ENCODE assay signal across 14 mouse cellular contexts in genomic region chr12:104422615-104423392, GRCm38 (mm10). TPM values are rescaled to one million over a fixed set of nuclear protein-coding genes. Genes with fewer than 3 reads are reported as not detected.
A peak's percentile ranks its signal among the peaks of the same experiment; 100 is the strongest.
DNase-seq lines count a peak whose midpoint lies in the region; ATAC-seq and TF ChIP-seq lines count a peak whose summit lies in the region.
"Had no signal": no experiment of that assay in that cellular context is flagged by ENCODE, and none has a peak within 500 bp of the region (broad histone marks: within the 10 kb centered on the region; RNA-seq: fewer than 3 reads in every experiment).

No protein-coding gene starts in this region.

- no peak for TF ChIP-seq POLR2A in limb, embryonic 14.5 days (IDR thresholded peaks at IDR 0.05; ENCODE audit: borderline replicate concordance, extremely low read depth, insufficient read depth, insufficient read length)

- ATAC-seq in lung, postnatal 0 days: peak; percentile 57
- ATAC-seq in hematopoietic stem cell, adult 5-6 weeks (replicated peaks in 1 of 2; ENCODE audit: insufficient read depth in 1 of 2, low FRiP score in 2 of 2, low TSS enrichment in 1 of 2, low read depth in 1 of 2, poor library complexity in 2 of 2, severe bottlenecking in 2 of 2): peak; percentile 63 to 65
- peak; percentile 61 for ATAC-seq in limb, embryonic 14.5 days (ENCODE audit: low FRiP score, low read depth)
- ATAC-seq in forebrain, embryonic 16.5 days: no peak
- ATAC-seq: liver, postnatal 0 days had no signal

- no peak overlapping the region for H3K4me2 ChIP-seq in lung, postnatal 0 days (replicated peaks; ENCODE audit: low read depth, low read length)
- no peak overlapping the region for H3K4me2 ChIP-seq in limb, embryonic 14.5 days (replicated peaks; ENCODE audit: low read depth, low read length, severe bottlenecking)
- no peak overlapping the region for H3K4me2 ChIP-seq in forebrain, embryonic 16.5 days (ENCODE audit: low read length)

- no peaks in the 10 kb centered on the region for H3K9me3 ChIP-seq in lung, postnatal 0 days (ENCODE audit: low read length)
- no peaks in the 10 kb centered on the region for H3K9me3 ChIP-seq in limb, embryonic 14.5 days (ENCODE audit: control insufficient read depth, low read length)
- no peaks in the 10 kb centered on the region for H3K9me3 ChIP-seq in forebrain, embryonic 16.5 days (ENCODE audit: control insufficient read depth, low read length)

- no peaks in the 10 kb centered on the region for H3K36me3 ChIP-seq in lung, postnatal 0 days (ENCODE audit: insufficient read depth, low read length)
- no peaks in the 10 kb centered on the region for H3K36me3 ChIP-seq in limb, embryonic 14.5 days (ENCODE audit: control insufficient read depth, insufficient read depth, low read length)
- no peaks in the 10 kb centered on the region for H3K36me3 ChIP-seq in forebrain, embryonic 16.5 days (ENCODE audit: control insufficient read depth, insufficient read depth)

- H3K27ac ChIP-seq in lung, postnatal 0 days (ENCODE audit: low read length): no peak overlapping the region
- 0 out of 2 replicates have a peak overlapping the region, but pooled peaks have one; percentile 2 for H3K27ac ChIP-seq in limb, embryonic 14.5 days (replicated peaks; ENCODE audit: low read depth, low read length)
- no peak overlapping the region for H3K27ac ChIP-seq in forebrain, embryonic 16.5 days (ENCODE audit: low read length)
- H3K27ac ChIP-seq: heart, adult 2 months had no signal

- H3K4me1 ChIP-seq in lung, postnatal 0 days (ENCODE audit: insufficient read depth, low read depth, low read length): no peaks in the 10 kb centered on the region
- H3K4me1 ChIP-seq in limb, embryonic 14.5 days (ENCODE audit: control insufficient read depth, insufficient read depth, low read length): peaks cover 11% of the 10 kb centered on the region
- peaks cover 8% of the 10 kb centered on the region; the same call in 1 of the 2 replicates for H3K4me1 ChIP-seq in forebrain, embryonic 16.5 days (replicated peaks; ENCODE audit: control insufficient read depth, insufficient read depth, low read length)

- peak; percentile 28 to 66 for DNase-seq in adrenal gland, adult (ENCODE audit: inconsistent age in 2 of 2, low spot score in 1 of 2)
- no peak for DNase-seq in adrenal gland, postnatal 4 days (ENCODE audit: low spot score in 2 of 2)
- peak; percentile 21 for DNase-seq in lung, postnatal 0 days (ENCODE audit: low spot score)
- DNase-seq in lung, postnatal 25 days (ENCODE audit: low spot score): no peak
- DNase-seq in limb, embryonic 14.5 days (ENCODE audit: low spot score): peak; percentile 69
- no peak for DNase-seq in testis, postnatal 10 days (ENCODE audit: low spot score)
- DNase-seq: cerebellum, adult 9-11 months; layer of hippocampus, adult 9-11 months; liver, postnatal 0 days; right cerebral cortex, adult 18-20 months had no signal

- no peak overlapping the region for H3K9ac ChIP-seq in lung, postnatal 0 days (replicated peaks; ENCODE audit: low read depth)
- no peak overlapping the region for H3K9ac ChIP-seq in limb, embryonic 14.5 days (ENCODE audit: low read depth, low read length, severe bottlenecking)
- H3K9ac ChIP-seq in forebrain, embryonic 16.5 days (replicated peaks; ENCODE audit: low read depth, low read length): no peak overlapping the region
- H3K9ac ChIP-seq: liver, postnatal 0 days had no signal

- no peak overlapping the region for H3K4me3 ChIP-seq in lung, postnatal 0 days (ENCODE audit: low read depth, low read length)
- no peak overlapping the region for H3K4me3 ChIP-seq in limb, embryonic 14.5 days (replicated peaks; ENCODE audit: low read length)
- no peak overlapping the region for H3K4me3 ChIP-seq in forebrain, embryonic 16.5 days (replicated peaks; ENCODE audit: low read length)
- H3K4me3 ChIP-seq: heart, adult 2 months; myocyte had no signal

- no peaks in the 10 kb centered on the region for H3K27me3 ChIP-seq in lung, postnatal 0 days (replicated peaks; ENCODE audit: insufficient read depth, low read length)
- H3K27me3 ChIP-seq in limb, embryonic 14.5 days (ENCODE audit: control insufficient read depth, insufficient read depth, low read length): no peaks in the 10 kb centered on the region
- H3K27me3 ChIP-seq in forebrain, embryonic 16.5 days (replicated peaks; ENCODE audit: control insufficient read depth, insufficient read depth, low read length): 0 out of 2 replicates have a peak, but pooled peaks cover 3% of the 10 kb centered on the region

- TF ChIP-seq EP300 in lung, postnatal 0 days (IDR thresholded peaks at IDR 0.05): no peak

- WGBS in lung, postnatal 0 days: 53% methylated on average over 11 of the region's 11 CpGs
- 63% methylated on average over 11 of the region's 11 CpGs for WGBS in limb, embryonic 14.5 days
- WGBS in forebrain, embryonic 16.5 days: 74% methylated on average over 11 of the region's 11 CpGs

- no peak for TF ChIP-seq CTCF in lung, postnatal 0 days (IDR thresholded peaks at IDR 0.05)

RNA-seq across cellular contexts. Expression of gene Serpina3n, which starts 16.3 kb away (rescaled TPM):
- total RNA-seq in adrenal gland, postnatal 4 days (2021): 10 to 100 TPM in 1 of 2 experiments, 1 to 10 TPM in 1; 2.4 to 57.1 TPM
- polyA plus RNA-seq in lung, postnatal 0 days (2015; fragmentation: Nextera tagmentation; extraction: Ambion mirVana): 7.9 and 12.1 TPM in 2 replicates
- total RNA-seq in hematopoietic stem cell, adult 5-6 weeks (2017): not detected in 2 replicates
- polyA plus RNA-seq in limb, embryonic 14.5 days (2012; rRNA removed): 7.4 and 9.1 TPM in 2 replicates
- polyA plus RNA-seq in limb, embryonic 14.5 days (2014; fragmentation: Nextera tagmentation; extraction: Ambion mirVana): 0.70 and 0.87 TPM in 2 replicates
- polyA plus RNA-seq in forebrain, embryonic 16.5 days (2015; fragmentation: Nextera tagmentation; extraction: Ambion mirVana): 0.22 TPM in 1 of 2 replicates, not detected in the other

RNA-seq across cellular contexts. Expression of gene Gsc, which starts 50.3 kb away (rescaled TPM):
- under 1 TPM; 0.31 to 0.39 TPM for total RNA-seq in adrenal gland, postnatal 4 days (2021)
- polyA plus RNA-seq in lung, postnatal 0 days (2015; fragmentation: Nextera tagmentation; extraction: Ambion mirVana): not detected in 2 replicates
- not detected in 2 replicates for total RNA-seq in hematopoietic stem cell, adult 5-6 weeks (2017)
- 17.7 and 26.3 TPM in 2 replicates for polyA plus RNA-seq in limb, embryonic 14.5 days (2012; rRNA removed)
- 9.7 and 11.3 TPM in 2 replicates for polyA plus RNA-seq in limb, embryonic 14.5 days (2014; fragmentation: Nextera tagmentation; extraction: Ambion mirVana)
- polyA plus RNA-seq in forebrain, embryonic 16.5 days (2015; fragmentation: Nextera tagmentation; extraction: Ambion mirVana): not detected in 2 replicates
- total RNA-seq: heart, adult 2 months had no signal
- polyA plus RNA-seq: liver, postnatal 0 days; myocyte had no signal

Comparison
In these comparisons a context has a peak if more than half of its experiments do, and no peak if none do; other contexts are left out.
1. DNase-seq: peak in adrenal gland, adult (2 of 2), lung, postnatal 0 days (single experiment) and limb, embryonic 14.5 days (single experiment); none in adrenal gland, postnatal 4 days (0 of 2), lung, postnatal 25 days (single experiment) and testis, postnatal 10 days (single experiment).